Mouse (Mus musculus) stomach, embryonic 15.5 days (tissue): Measurements from ENCODE around the gene Tceal8. TPM values are rescaled to one million over a fixed set of nuclear protein-coding genes. Genes with fewer than 3 reads are reported as not detected.
"Not testable (repeated sequence)": the region's sequence is repeated elsewhere in the genome, so short reads cannot be mapped to it uniquely, and the experiment has no call there.

ENCODE experiments used
- ATAC-seq: fragments of 200-750 bp; cut with Nextera tagmentation; 2 replicates; pipeline ENCODE4 v1.8.0; 2017; ENCODE audit warnings: low read depth, moderate number of reproducible peaks, moderate TSS enrichment; ENCODE audit not compliant: insufficient read depth, low FRiP score
- H3K27ac ChIP-seq: fragments of 300-500 bp; sonication (generic); 2 replicates; pipeline ENCODE4 v1.5.1; 2015; ENCODE audit warnings: mild to moderate bottlenecking, inconsistent platforms
- H3K27me3 ChIP-seq: fragments of 300-500 bp; sonication (generic); replicated peaks from 2 replicates; pipeline ENCODE4 v1.6.1; 2015; ENCODE audit warnings: inconsistent platforms
- H3K36me3 ChIP-seq: fragments of 300-500 bp; sonication (generic); 2 replicates; pipeline ENCODE4 v1.6.1; 2015; ENCODE audit warnings: inconsistent platforms
- H3K4me1 ChIP-seq: fragments of 300-500 bp; sonication (generic); 2 replicates; pipeline ENCODE4 v1.6.1; 2015; ENCODE audit warnings: inconsistent platforms
- H3K4me2 ChIP-seq: fragments of 300-500 bp; sonication (generic); 2 replicates; pipeline ENCODE4 v1.6.1; 2015; ENCODE audit warnings: mild to moderate bottlenecking, inconsistent platforms
- H3K4me3 ChIP-seq: fragments of 300-500 bp; sonication (generic); replicated peaks from 2 replicates; pipeline ENCODE4 v1.5.1; 2015; ENCODE audit warnings: inconsistent platforms
- H3K9ac ChIP-seq: fragments of 300-500 bp; sonication (generic); 2 replicates; pipeline ENCODE4 v1.6.1; 2015; ENCODE audit warnings: inconsistent platforms
- H3K9me3 ChIP-seq: fragments of 300-500 bp; sonication (generic); 2 replicates; pipeline ENCODE4 v1.6.1; 2016; ENCODE audit warnings: inconsistent platforms
- WGBS: fragments of 180-500 bp; shearing (Covaris S2); methylation state at CpG from one replicate; pipeline ENCODE4 v1.1.7; 2015; 5-methylcytosine and 5-hydroxymethylcytosine counted together
- polyA plus RNA-seq: library from polyadenylated mRNA; unstranded; fragments of >200 nt; fragmentation: Nextera tagmentation; extraction: Ambion mirVana; gene quantifications from 2 replicates; pipeline ENCODE4 v1.2.1, GENCODE M21; 2015

Tceal8 gene
- polyA plus RNA-seq, 1 experiment from 2014 or later = 188 TPM

DNA sequence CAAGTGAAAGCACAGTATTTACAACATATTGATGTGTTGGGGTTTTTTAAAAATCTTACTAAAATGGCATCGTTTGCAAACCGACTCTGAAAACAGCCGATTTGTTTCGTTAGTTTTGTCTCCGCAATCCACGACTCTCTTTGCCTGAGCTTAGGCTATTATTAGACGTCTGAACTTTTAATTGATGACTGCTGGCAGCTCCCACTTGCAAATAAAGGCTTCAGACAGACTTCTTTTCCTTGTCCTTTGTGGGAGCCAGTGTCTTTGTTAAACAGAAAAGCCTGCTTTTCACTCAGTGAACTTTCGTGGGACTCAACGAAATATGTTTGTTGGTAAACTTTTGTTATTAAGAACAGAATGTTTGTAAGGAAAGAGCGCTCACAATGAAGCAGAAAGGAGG lies 644 bp upstream of the Tceal8 start:
- H3K4me3 ChIP-seq = peak overlapping the region; percentile 54; the same call in 1 of the 2 replicates
- no peak for ATAC-seq
- WGBS = 25% methylated on average over 10 of the region's 10 CpGs
- H3K4me2 ChIP-seq = peak overlapping the region; percentile 43
- no peaks in the 10 kb centered on the region for H3K36me3 ChIP-seq
- H3K9ac ChIP-seq = no peak overlapping the region
- H3K9me3 ChIP-seq = no peaks in the 10 kb centered on the region
- peak overlapping the region; percentile 81; the same call in 1 of the 2 replicates for H3K27ac ChIP-seq
- no peaks in the 10 kb centered on the region for H3K27me3 ChIP-seq
- H3K4me1 ChIP-seq = no peaks in the 10 kb centered on the region

DNA sequence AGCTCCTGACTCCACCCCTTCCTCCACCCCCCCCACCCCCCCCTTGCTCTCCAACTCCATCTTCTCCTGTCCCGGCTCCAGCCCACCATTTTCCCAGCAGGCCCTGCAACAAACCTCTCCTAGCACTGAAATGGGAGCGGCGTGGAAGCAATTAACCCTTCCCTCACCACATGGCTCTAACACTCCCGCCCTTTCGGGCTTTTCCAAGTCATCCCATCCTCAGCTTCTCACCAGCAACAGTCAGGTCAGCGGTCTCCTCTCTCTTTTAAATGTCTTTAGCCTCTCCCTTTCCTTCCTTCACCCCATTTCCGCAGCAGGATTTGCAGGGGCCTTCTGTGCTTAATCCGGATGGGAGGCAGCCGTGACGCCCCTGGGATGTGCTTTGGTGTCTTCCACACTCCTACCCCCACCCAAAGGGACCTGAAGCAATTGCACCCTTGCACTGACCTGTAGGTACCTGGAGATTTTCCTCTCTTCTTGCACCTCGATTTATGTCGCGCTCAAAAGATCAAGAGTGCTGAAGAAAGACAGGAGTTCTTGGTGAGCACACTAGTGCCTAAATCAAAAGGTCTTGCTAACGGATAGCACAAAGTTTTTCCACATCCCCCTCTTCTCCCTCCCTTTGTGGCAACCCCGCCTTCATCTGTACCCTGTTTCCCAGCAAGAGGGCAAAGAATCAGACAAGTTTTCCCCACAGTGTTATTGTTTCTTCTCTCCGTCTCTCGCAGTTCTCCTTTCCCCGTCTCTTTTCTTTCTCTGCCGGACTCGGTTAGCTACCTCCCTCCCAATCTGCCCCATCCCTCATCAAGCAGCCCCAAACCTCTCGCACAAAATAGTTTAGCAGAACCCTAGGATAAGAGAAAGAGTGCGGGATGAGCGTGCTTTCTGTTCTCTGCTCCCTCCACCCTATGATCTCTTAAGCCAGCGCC lies 689 bp downstream of the Tceal8 start:
- Histone ChIP-seq H3K9ac (peak overlapping the region; percentile 37), H3K27me3 (no peaks in the 10 kb centered on the region), H3K36me3 (no peaks in the 10 kb centered on the region), H3K4me1 (no peaks in the 10 kb centered on the region), H3K9me3 (no peaks in the 10 kb centered on the region), H3K4me2 (peak overlapping the region; percentile 48), H3K27ac (peak overlapping the region; percentile 85), H3K4me3 (peak overlapping the region; percentile 54)
- WGBS = 18% methylated on average over 24 of the region's 24 CpGs
- ATAC-seq = peak; percentile 71

DNA sequence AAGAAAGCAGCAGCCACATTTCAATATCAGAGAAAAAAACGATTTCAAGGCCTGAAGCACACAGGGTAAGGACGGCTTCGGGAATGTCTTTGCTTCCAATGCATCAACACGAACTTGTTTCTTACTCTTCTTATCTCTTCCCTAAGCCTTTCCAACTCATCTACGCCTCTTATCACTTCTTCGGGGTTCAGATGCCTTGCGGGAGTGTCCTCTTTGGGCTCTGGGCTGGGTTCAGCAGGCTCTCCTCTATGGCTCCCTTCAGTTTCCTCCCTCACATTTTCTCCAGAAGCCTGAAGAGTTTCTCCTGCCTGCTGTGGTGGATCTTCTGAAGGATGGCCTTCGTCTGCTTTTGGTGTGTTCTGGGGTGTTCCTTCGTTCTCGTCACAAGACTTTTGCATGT lies 1.5 kb downstream of the Tceal8 start:
- ATAC-seq = no peak
- Histone ChIP-seq H3K27me3 (no peaks in the 10 kb centered on the region), H3K4me3 (peak overlapping the region; percentile 54), H3K9me3 (no peaks in the 10 kb centered on the region), H3K4me2 (peak overlapping the region; percentile 48), H3K36me3 (no peaks in the 10 kb centered on the region), H3K27ac (no peak overlapping the region), H3K9ac (no peak overlapping the region), H3K4me1 (no peaks in the 10 kb centered on the region)
- 56% methylated on average over 10 of the region's 10 CpGs for WGBS

- Histone ChIP-seq H3K9ac (no peak overlapping the region), H3K4me2 (no peak overlapping the region), H3K9me3 (no peaks in the 10 kb centered on the region), H3K27ac (no peak overlapping the region), H3K27me3 (no peaks in the 10 kb centered on the region), H3K4me3 (no peak overlapping the region), H3K4me1 (no peaks in the 10 kb centered on the region), H3K36me3 (no peaks in the 10 kb centered on the region)
- 45% methylated on average over 7 of the region's 7 CpGs for WGBS
- ATAC-seq = no peak
These were observed 27.9 kb downstream of the Tceal8 start for GRCm38 (mm10) chrX:136144195-136144594.

DNA sequence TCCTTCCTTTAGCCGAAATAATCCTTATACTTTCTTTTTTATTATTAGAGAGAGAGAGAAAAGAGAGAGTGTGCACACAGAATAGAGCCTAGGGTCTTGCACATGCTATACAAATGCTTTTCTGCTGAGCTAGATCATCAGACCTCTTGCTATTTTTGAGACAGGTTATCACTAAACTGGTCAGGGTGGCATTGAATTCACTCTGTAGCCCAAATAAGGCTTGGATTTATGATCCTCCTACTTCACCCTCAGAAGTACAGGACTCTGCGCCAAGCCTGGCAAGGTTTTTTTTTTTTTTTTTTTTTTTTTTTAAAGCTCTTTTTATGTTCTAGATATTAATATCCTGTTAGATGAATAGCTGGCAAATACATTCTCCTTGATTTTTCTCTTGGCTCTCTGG lies 28.4 kb downstream of the Tceal8 start:
- no peak overlapping the region for H3K9ac ChIP-seq
- no peak overlapping the region for H3K4me2 ChIP-seq
- H3K27ac ChIP-seq = no peak overlapping the region
- no peaks in the 10 kb centered on the region for H3K36me3 ChIP-seq
- WGBS = 70% methylated on average over 2 of the region's 2 CpGs
- no peak overlapping the region for H3K4me3 ChIP-seq
- no peaks in the 10 kb centered on the region for H3K27me3 ChIP-seq
- no peaks in the 10 kb centered on the region for H3K9me3 ChIP-seq
- no peaks in the 10 kb centered on the region for H3K4me1 ChIP-seq
- ATAC-seq = no peak

DNA sequence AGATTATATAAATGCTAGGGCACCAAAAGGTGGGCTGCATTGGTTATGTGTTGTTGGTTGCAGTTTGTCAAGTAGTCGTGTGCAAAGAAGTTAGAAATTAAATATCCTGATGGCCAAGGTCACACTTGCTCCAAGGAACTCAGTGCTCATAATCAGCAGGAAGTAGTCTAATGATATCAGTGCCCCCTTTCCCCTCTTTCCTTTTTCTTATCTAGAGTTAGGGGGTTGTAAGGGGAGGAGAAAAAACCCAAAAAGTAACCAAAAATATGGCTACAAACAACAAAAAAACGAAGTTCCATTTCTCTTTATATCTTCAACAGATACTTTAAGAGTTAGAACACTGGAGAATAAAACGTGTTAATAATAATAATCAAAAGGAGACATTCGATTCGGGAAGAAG lies 30.8 kb downstream of the Tceal8 start:
- no peak for ATAC-seq
- Histone ChIP-seq H3K36me3 (no peaks in the 10 kb centered on the region), H3K27ac (no peak overlapping the region), H3K4me1 (no peaks in the 10 kb centered on the region), H3K4me3 (no peak overlapping the region), H3K27me3 (no peaks in the 10 kb centered on the region), H3K4me2 (no peak overlapping the region), H3K9me3 (no peaks in the 10 kb centered on the region), H3K9ac (no peak overlapping the region)
- 76% methylated on average over 5 of the region's 5 CpGs for WGBS

DNA sequence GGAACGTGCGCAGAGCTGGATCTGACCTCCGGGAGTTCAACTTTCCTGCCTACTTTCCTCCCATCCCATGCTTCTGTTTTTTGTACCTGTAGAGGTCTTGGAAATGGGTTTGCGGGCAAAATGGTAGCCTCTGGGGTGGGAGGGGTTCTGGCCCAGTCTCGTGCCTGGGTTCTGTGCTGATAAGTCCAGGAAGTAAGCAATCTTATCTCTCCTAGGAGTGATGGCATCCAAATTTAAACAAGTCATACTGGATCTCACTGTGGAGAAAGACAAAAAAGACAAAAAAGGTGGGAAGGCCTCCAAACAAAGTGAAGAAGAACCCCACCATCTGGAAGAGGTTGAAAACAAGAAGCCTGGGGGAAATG lies 32.5 kb downstream of the Tceal8 start:
- WGBS = 38% methylated on average over 5 of the region's 5 CpGs
- H3K4me1 ChIP-seq, H3K9me3 ChIP-seq, ATAC-seq, H3K9ac ChIP-seq, H3K27me3 ChIP-seq, H3K27ac ChIP-seq, H3K36me3 ChIP-seq: not testable (repeated sequence)
- H3K4me3 ChIP-seq = peak overlapping the region; percentile 32
- peak overlapping the region; percentile 44 for H3K4me2 ChIP-seq

GRCm38 (mm10) chrX:136138827-136139639 lies 33.1 kb downstream of the Tceal8 start, which contains the start of gene Bex4:
Gene Bex4 (plus strand): TSS chrX:136138996.
- not testable (repeated sequence) for H3K4me1 ChIP-seq, H3K9ac ChIP-seq, H3K27me3 ChIP-seq, H3K36me3 ChIP-seq, H3K27ac ChIP-seq, H3K9me3 ChIP-seq
- H3K4me2 ChIP-seq = peak within 1 kb of the TSS; percentile 44
- peak within 1 kb of the TSS; percentile 32 for H3K4me3 ChIP-seq
- 20% methylated on average over 15 of the region's 64 CpGs for WGBS
- peak; percentile 87 for ATAC-seq

- ATAC-seq = peak; percentile 70; the same call in 1 of the 2 replicates
- no peaks in the 10 kb centered on the region for H3K4me1 ChIP-seq
- no peak overlapping the region for H3K9ac ChIP-seq
- no peaks in the 10 kb centered on the region for H3K36me3 ChIP-seq
- no peak overlapping the region for H3K27ac ChIP-seq
- H3K9me3 ChIP-seq = no peaks in the 10 kb centered on the region
- no peak overlapping the region for H3K4me3 ChIP-seq
- H3K27me3 ChIP-seq = no peaks in the 10 kb centered on the region
- no peak overlapping the region for H3K4me2 ChIP-seq
- 80% methylated on average over 4 of the region's 4 CpGs for WGBS
These were observed 36.6 kb downstream of the Tceal8 start for GRCm38 (mm10) chrX:136135559-136135958.

DNA sequence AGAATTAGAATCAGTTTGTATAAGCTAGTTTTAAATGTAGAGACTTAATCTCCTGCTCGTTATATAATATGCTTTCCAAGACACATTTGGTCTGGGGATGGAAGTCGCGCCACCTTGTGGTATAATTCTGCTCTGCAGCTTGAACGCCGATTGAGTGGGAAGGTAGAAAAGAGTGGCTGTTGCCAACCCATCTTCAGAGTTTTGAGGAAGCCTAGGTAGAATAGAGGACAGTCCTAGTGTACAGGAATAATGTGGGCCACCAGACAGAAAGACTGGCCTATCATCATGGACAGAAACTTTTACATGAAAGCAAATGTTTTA lies 44.4 kb downstream of the Tceal8 start:
- H3K4me1 ChIP-seq = no peaks in the 10 kb centered on the region
- no peak overlapping the region for H3K4me3 ChIP-seq
- WGBS = 18% methylated on average over 5 of the region's 5 CpGs
- no peak overlapping the region for H3K27ac ChIP-seq
- no peaks in the 10 kb centered on the region for H3K36me3 ChIP-seq
- H3K27me3 ChIP-seq = no peaks in the 10 kb centered on the region
- H3K9me3 ChIP-seq = no peaks in the 10 kb centered on the region
- H3K9ac ChIP-seq = no peak overlapping the region
- no peak for ATAC-seq
- no peak overlapping the region for H3K4me2 ChIP-seq

DNA sequence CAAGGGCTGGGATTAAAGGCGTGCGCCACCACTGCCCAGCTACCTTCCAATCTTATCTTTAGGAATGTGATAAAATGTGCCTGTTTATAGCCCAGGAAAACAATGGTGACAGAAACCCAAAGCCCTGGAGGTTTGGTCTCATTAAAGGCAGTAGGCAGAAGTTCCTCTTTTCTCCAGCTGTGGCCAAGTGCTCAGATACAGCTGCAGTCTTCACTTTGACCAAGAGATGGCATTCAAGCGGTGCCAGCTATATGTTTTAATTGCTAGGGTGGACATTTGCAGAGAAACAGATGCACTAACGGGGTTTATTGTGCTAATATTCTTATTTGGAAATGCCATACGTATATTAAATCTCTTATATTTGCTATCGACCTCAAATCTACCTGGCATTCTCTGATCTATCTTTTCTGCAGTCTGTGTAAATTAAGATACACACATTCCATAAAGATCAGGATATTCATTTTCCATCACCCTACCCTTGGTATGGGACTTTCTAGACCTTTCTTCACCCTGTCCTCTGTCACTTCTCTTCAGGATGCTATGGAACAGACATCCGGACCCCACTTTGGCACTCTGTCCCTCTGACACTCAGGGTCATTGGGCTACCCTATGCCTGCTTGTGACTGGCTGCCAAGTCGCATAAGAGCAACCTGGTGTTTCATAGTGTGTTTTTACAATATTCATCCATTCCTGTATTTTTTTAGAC lies 45.0 kb downstream of the Tceal8 start:
- 59% methylated on average over 8 of the region's 8 CpGs for WGBS
- no peaks in the 10 kb centered on the region for H3K9me3 ChIP-seq
- H3K4me3 ChIP-seq = no peak overlapping the region
- H3K4me2 ChIP-seq = no peak overlapping the region
- no peak for ATAC-seq
- no peaks in the 10 kb centered on the region for H3K27me3 ChIP-seq
- H3K4me1 ChIP-seq = no peaks in the 10 kb centered on the region
- H3K27ac ChIP-seq = no peak overlapping the region
- H3K9ac ChIP-seq = no peak overlapping the region
- no peaks in the 10 kb centered on the region for H3K36me3 ChIP-seq
